Comparison of ENCODE assay signal across 16 mouse cellular contexts in the genomic region with DNA sequence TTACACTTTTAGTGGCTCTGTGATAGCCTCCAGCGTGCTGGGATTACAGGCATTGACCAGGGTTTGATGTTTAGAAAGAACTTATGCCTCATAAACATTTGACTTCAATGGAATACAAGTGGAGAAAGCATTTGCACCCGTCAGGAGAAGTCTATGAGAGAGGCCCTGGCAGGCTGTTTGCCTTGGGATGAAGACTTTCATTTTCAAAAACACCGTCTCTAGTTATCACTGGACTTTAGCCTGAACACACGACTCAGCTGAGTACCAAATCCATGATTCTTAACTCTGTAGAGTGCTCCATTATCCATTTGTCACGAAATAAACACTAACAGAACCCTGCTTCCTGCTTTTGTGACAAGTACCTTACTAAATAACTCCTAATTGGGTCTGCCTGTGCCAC.
"Had no signal": no experiment of that assay in that cellular context is flagged by ENCODE, and none has a peak within 500 bp of the region (broad histone marks: within the 10 kb centered on the region; RNA-seq: fewer than 3 reads in every experiment).

No protein-coding gene starts in this region.

- H3K4me2 ChIP-seq: liver, embryonic 13.5 days; midbrain, embryonic 11.5 days had no signal

- H3K9ac ChIP-seq: liver, embryonic 13.5 days had no signal

- H3K4me1 ChIP-seq: liver, embryonic 13.5 days had no signal

- H3K27ac ChIP-seq: left cerebral cortex, adult 2 months; liver, embryonic 13.5 days; stomach, postnatal 0 days had no signal

- H3K27me3 ChIP-seq: liver, embryonic 13.5 days had no signal

- H3K36me3 ChIP-seq: liver, embryonic 13.5 days had no signal

- DNase-seq: kidney, postnatal 14 days; kidney, postnatal 4 days; layer of hippocampus, postnatal 36 days; liver, embryonic 13.5 days; lung, adult 2 months; lung, postnatal 14 days; lung, postnatal 4 days; midbrain, embryonic 14.5 days; right cerebral cortex, adult 18-20 months; right cerebral cortex, postnatal 14 days; right cerebral cortex, postnatal 4 days; thymus, adult 2 months; thymus, postnatal 25 days had no signal

- H3K9me3 ChIP-seq: liver, embryonic 13.5 days had no signal

- H3K4me3 ChIP-seq: left cerebral cortex, adult 2 months; liver, embryonic 13.5 days had no signal
